Mouse (Mus musculus) forebrain, embryonic 15.5 days (tissue): ENCODE measurements around the gene Ifngr2. TPM values are rescaled to one million over a fixed set of nuclear protein-coding genes. Genes with fewer than 3 reads are reported as not detected.

Source experiments
- ATAC-seq: fragments of 200-750 bp; cut with Nextera tagmentation; replicated peaks from 2 replicates; pipeline ENCODE4 v1.8.0; 2017; ENCODE audit warnings: mild to moderate bottlenecking, moderate TSS enrichment, moderate library complexity
- H3K27ac ChIP-seq: fragments of 300-500 bp; sonication (generic); replicated peaks from 2 replicates; pipeline ENCODE4 v1.5.1; 2015; ENCODE audit warnings: mild to moderate bottlenecking, inconsistent platforms
- H3K27me3 ChIP-seq: fragments of 300-500 bp; sonication (generic); 2 replicates; pipeline ENCODE4 v1.6.1; 2015; ENCODE audit warnings: inconsistent platforms
- H3K36me3 ChIP-seq: fragments of 300-500 bp; sonication (generic); 2 replicates; pipeline ENCODE4 v1.6.1; 2015; ENCODE audit warnings: mild to moderate bottlenecking, inconsistent platforms
- H3K4me1 ChIP-seq: fragments of 300-500 bp; sonication (generic); 2 replicates; pipeline ENCODE4 v1.6.1; 2015; ENCODE audit warnings: inconsistent platforms
- H3K4me2 ChIP-seq: fragments of 300-500 bp; sonication (generic); replicated peaks from 2 replicates; pipeline ENCODE4 v1.6.1; 2015; ENCODE audit warnings: mild to moderate bottlenecking, inconsistent platforms
- H3K4me3 ChIP-seq: fragments of 300-500 bp; sonication (generic); 2 replicates; pipeline ENCODE4 v1.5.1; 2015; ENCODE audit warnings: mild to moderate bottlenecking, inconsistent platforms
- H3K9ac ChIP-seq: fragments of 300-500 bp; sonication (generic); replicated peaks from 2 replicates; pipeline ENCODE4 v1.6.1; 2015; ENCODE audit warnings: mild to moderate bottlenecking, inconsistent platforms
- H3K9me3 ChIP-seq: fragments of 300-500 bp; sonication (generic); 2 replicates; pipeline ENCODE4 v1.6.1; 2016; ENCODE audit warnings: inconsistent platforms
- WGBS: fragments of 180-500 bp; shearing (Covaris S2); methylation state at CpG from one replicate; pipeline ENCODE4 v1.1.7; 2015; ENCODE audit warnings: mixed read lengths; 5-methylcytosine and 5-hydroxymethylcytosine counted together
- polyA plus RNA-seq: library from polyadenylated mRNA; unstranded; fragments of >200 nt; fragmentation: Nextera tagmentation; extraction: Ambion mirVana; gene quantifications from 2 replicates; pipeline ENCODE4 v1.2.1, GENCODE M21; 2015

Ifngr2 gene
- polyA plus RNA-seq, 1 experiment from 2014 or later: 105 TPM

DNA sequence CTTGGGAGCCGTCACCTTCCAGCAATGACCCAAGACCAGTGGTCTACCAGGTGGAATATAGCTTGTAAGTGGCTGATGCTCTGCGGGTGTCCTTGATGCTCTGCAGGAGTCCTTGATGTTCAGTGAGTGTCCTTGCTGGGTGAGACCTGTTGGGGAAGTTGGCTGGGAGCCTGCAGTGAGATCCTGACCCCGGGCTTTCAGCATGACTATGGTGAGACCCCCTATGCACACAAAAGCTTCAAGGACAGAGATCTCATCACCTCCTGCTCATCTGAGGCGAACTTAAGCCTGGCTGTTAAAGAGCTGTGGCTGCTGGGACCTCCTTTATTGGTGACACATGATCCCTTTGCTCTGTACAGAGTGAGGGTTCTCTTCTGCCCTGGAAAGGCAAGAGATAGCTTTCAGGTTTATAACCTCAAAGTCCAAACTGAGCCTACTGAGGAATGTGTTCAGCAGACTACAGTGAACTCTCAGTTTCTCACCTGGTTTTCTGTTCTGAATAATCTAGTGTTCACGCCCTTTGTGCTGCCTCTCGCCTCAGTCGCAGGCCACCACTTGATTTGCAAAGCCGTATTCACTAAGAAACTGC lies 8.2 kb downstream of the Ifngr2 start:
- WGBS: 85% methylated on average over 8 of the region's 8 CpGs
- Histone ChIP-seq H3K27me3 (no peaks in the 10 kb centered on the region), H3K4me3 (no peak overlapping the region), H3K9me3 (no peaks in the 10 kb centered on the region), H3K4me1 (peaks cover 10% of the 10 kb centered on the region), H3K4me2 (no peak overlapping the region), H3K9ac (no peak overlapping the region), H3K27ac (no peak overlapping the region), H3K36me3 (peaks cover 16% of the 10 kb centered on the region)
- ATAC-seq: no peak

- Histone ChIP-seq H3K4me2 (no peak overlapping the region), H3K27ac (no peak overlapping the region)
- WGBS: 88% methylated on average over 15 of the region's 15 CpGs
Observed at GRCm38 (mm10) chr16:91556659-91557058, 9.8 kb downstream of the Ifngr2 start.

DNA sequence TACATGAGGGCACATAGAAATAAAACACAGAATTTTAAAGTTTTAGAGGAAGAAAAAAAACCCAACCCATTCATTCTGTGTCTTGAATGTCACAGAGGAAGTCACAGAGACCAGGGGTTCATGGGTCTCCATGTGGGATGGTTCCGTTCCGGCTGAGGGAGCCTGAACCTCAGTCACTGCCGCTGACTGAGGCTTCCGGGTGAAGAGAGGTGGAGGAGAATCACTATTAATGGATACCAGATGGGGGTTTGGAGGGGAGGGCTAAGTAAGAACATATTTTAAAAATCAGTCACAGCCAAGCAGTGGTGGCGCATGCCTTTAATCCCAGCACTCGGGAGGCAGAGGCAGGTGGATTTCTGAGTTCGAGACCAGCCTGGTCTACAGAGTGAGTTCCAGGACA lies 10.3 kb downstream of the Ifngr2 start:
- 84% methylated on average over 7 of the region's 7 CpGs for WGBS
- H3K4me1 ChIP-seq: peaks cover 9% of the 10 kb centered on the region
- no peak for ATAC-seq
- no peak overlapping the region for H3K4me3 ChIP-seq
- peaks cover 23% of the 10 kb centered on the region for H3K36me3 ChIP-seq
- no peak overlapping the region for H3K27ac ChIP-seq
- no peaks in the 10 kb centered on the region for H3K27me3 ChIP-seq
- no peaks in the 10 kb centered on the region for H3K9me3 ChIP-seq
- H3K4me2 ChIP-seq: no peak overlapping the region
- no peak overlapping the region for H3K9ac ChIP-seq

More at GRCm38 (mm10) chr16:91556659-91557058, 9.8 kb downstream of the Ifngr2 start:
- no peak overlapping the region for H3K4me3 ChIP-seq
- no peak for ATAC-seq
- no peaks in the 10 kb centered on the region for H3K9me3 ChIP-seq
- H3K27me3 ChIP-seq: no peaks in the 10 kb centered on the region
- peaks cover 9% of the 10 kb centered on the region for H3K4me1 ChIP-seq
- peaks cover 21% of the 10 kb centered on the region for H3K36me3 ChIP-seq
- no peak overlapping the region for H3K9ac ChIP-seq

GRCm38 (mm10) chr16:91557693-91558092 lies 10.8 kb downstream of the Ifngr2 start:
- Histone ChIP-seq H3K27me3 (no peaks in the 10 kb centered on the region), H3K36me3 (peaks cover 25% of the 10 kb centered on the region), H3K4me2 (no peak overlapping the region), H3K9me3 (no peaks in the 10 kb centered on the region), H3K4me1 (peaks cover 9% of the 10 kb centered on the region), H3K27ac (no peak overlapping the region), H3K4me3 (no peak overlapping the region), H3K9ac (no peak overlapping the region)
- ATAC-seq: no peak
- 77% methylated on average over 15 of the region's 15 CpGs for WGBS

DNA sequence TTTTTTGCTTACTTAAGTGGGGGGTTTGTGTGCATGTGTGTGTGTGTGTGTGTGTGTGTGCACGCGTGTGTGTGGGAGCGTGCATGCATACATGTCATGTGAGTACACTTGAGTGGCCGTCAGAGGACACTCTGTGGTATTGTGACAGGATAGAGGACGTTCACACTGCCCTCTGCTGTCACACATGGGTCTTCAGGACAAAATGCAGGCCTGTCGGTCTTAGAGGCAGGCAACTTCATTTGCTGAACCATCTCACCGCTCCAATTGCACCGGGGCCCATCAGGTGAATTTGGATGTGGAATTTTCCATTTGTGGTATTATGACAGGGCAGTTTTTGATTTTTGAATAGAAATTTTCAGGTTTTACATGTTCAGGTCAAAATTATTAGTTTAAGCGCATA lies 14.2 kb downstream of the Ifngr2 start:
- WGBS: 56% methylated on average over 9 of the region's 9 CpGs
- ATAC-seq: no peak

GRCm38 (mm10) chr16:91561541-91562457 lies 14.9 kb downstream of the Ifngr2 start:
- no peaks in the 10 kb centered on the region for H3K4me1 ChIP-seq
- no peaks in the 10 kb centered on the region for H3K9me3 ChIP-seq
- WGBS: 73% methylated on average over 38 of the region's 38 CpGs
- H3K27ac ChIP-seq: no peak overlapping the region
- H3K36me3 ChIP-seq: peaks cover 38% of the 10 kb centered on the region
- H3K9ac ChIP-seq: no peak overlapping the region
- H3K27me3 ChIP-seq: no peaks in the 10 kb centered on the region
- no peak overlapping the region for H3K4me2 ChIP-seq
- H3K4me3 ChIP-seq: no peak overlapping the region
- no peak for ATAC-seq

More for the DNA sequence above, 14.2 kb downstream of the Ifngr2 start:
- Histone ChIP-seq H3K4me3 (no peak overlapping the region), H3K9ac (no peak overlapping the region), H3K4me2 (no peak overlapping the region), H3K4me1 (no peaks in the 10 kb centered on the region), H3K36me3 (peaks cover 38% of the 10 kb centered on the region), H3K9me3 (no peaks in the 10 kb centered on the region), H3K27ac (no peak overlapping the region), H3K27me3 (no peaks in the 10 kb centered on the region)

- 83% methylated on average over 4 of the region's 4 CpGs for WGBS
Observed at GRCm38 (mm10) chr16:91564580-91565291, 17.9 kb downstream of the Ifngr2 start.

GRCm38 (mm10) chr16:91565292-91565951 lies 18.6 kb downstream of the Ifngr2 start:
- Histone ChIP-seq H3K36me3 (peaks cover 24% of the 10 kb centered on the region), H3K27me3 (no peaks in the 10 kb centered on the region), H3K27ac (no peak overlapping the region), H3K9ac (no peak overlapping the region), H3K4me1 (no peaks in the 10 kb centered on the region), H3K9me3 (no peaks in the 10 kb centered on the region), H3K4me3 (no peak overlapping the region), H3K4me2 (no peak overlapping the region)
- WGBS: 79% methylated on average over 9 of the region's 9 CpGs
- no peak for ATAC-seq

More at GRCm38 (mm10) chr16:91564580-91565291, 17.9 kb downstream of the Ifngr2 start:
- H3K27ac ChIP-seq: no peak overlapping the region
- H3K4me2 ChIP-seq: no peak overlapping the region
- no peaks in the 10 kb centered on the region for H3K27me3 ChIP-seq
- no peaks in the 10 kb centered on the region for H3K4me1 ChIP-seq
- no peak for ATAC-seq
- H3K9ac ChIP-seq: no peak overlapping the region
- H3K9me3 ChIP-seq: no peaks in the 10 kb centered on the region
- no peak overlapping the region for H3K4me3 ChIP-seq
- peaks cover 24% of the 10 kb centered on the region for H3K36me3 ChIP-seq

DNA sequence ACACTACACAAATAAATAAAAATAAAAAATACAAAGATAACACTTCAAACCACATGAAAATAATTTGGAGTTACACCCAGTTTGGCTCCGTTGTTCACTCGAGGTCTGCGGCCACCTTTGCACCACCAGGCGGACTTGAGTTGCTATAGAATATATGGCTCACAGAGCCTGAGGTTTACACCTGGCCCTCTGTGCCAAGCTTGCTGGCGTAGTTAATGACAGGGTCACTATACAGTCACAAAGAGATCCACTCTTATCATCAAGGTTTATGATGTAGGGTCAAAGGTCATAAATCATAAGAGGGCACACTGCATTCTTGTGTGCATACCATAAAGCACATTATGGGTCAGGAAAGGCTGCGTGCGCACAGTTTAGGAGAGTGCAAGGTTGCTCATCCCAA lies 19.1 kb downstream of the Ifngr2 start:
- H3K27me3 ChIP-seq: no peaks in the 10 kb centered on the region
- no peaks in the 10 kb centered on the region for H3K9me3 ChIP-seq
- 92% methylated on average over 7 of the region's 7 CpGs for WGBS
- peaks cover 22% of the 10 kb centered on the region for H3K36me3 ChIP-seq
- no peak overlapping the region for H3K27ac ChIP-seq
- no peak overlapping the region for H3K9ac ChIP-seq
- no peaks in the 10 kb centered on the region for H3K4me1 ChIP-seq
- H3K4me2 ChIP-seq: no peak overlapping the region
- ATAC-seq: no peak
- no peak overlapping the region for H3K4me3 ChIP-seq

GRCm38 (mm10) chr16:91568960-91569359 lies 22.1 kb downstream of the Ifngr2 start:
- no peaks in the 10 kb centered on the region for H3K27me3 ChIP-seq
- WGBS: 89% methylated on average over 10 of the region's 10 CpGs
- ATAC-seq: no peak

DNA sequence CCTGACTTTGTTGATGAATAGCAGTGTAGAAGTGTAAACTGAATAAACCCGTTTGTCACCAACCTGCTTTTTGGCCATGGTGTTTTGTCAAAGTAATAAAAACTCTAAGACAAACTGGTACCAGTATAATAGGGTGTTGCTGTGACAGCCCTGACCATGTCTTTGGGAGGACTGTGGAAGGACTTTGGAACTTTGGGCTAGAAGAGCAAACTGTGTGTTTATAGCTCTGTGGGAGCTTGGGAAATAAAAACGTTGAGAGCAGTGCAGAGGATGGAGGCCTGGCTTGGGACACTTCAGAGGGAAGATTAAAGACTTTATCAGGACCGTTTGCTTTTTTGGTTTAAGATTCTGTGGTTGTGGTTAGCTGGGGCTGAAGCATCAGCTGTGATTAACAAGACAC lies 24.2 kb downstream of the Ifngr2 start:
- Histone ChIP-seq H3K36me3 (no peaks in the 10 kb centered on the region), H3K9me3 (no peaks in the 10 kb centered on the region), H3K4me1 (0 out of 2 replicates have a peak, but pooled peaks cover under 1% of the 10 kb centered on the region), H3K27me3 (no peaks in the 10 kb centered on the region), H3K4me3 (no peak overlapping the region), H3K27ac (no peak overlapping the region), H3K9ac (no peak overlapping the region), H3K4me2 (no peak overlapping the region)
- WGBS: 75% methylated on average over 3 of the region's 3 CpGs
- no peak for ATAC-seq

More at GRCm38 (mm10) chr16:91568960-91569359, 22.1 kb downstream of the Ifngr2 start:
- no peak overlapping the region for H3K27ac ChIP-seq
- no peak overlapping the region for H3K9ac ChIP-seq
- no peak overlapping the region for H3K4me2 ChIP-seq
- H3K4me3 ChIP-seq: no peak overlapping the region
- H3K36me3 ChIP-seq: peaks cover 4% of the 10 kb centered on the region; the same call in 1 of the 2 replicates
- no peaks in the 10 kb centered on the region for H3K9me3 ChIP-seq
- H3K4me1 ChIP-seq: no peaks in the 10 kb centered on the region
